Mouse (Mus musculus) urinary bladder, adult 2 months (tissue): Measurements from ENCODE around the gene Cacna1d. TPM values are rescaled to one million over a fixed set of nuclear protein-coding genes. Genes with fewer than 3 reads are reported as not detected.

Experiments
- DNase-seq: peaks from one replicate; pipeline ENCODE4 v3.0.0; 2022; ENCODE audit warnings: low spot score
- polyA plus RNA-seq: library from polyadenylated mRNA; depleted of rRNA; stranded (reverse); fragments of >200 nt; gene quantifications from 2 replicates; pipeline ENCODE4 v1.2.3, GENCODE M21; 2012; rRNA removed

Gene Cacna1d
- polyA plus RNA-seq: 2.7 and 3.4 TPM in 2 replicates

- no peak for DNase-seq
Observed at GRCm38 (mm10) chr14:30491342-30491741, at the start of gene Cacna1d. TSS of gene Cacna1d (minus strand) at chr14:30491455.

- DNase-seq: no peak
Observed at GRCm38 (mm10) chr14:30533780-30534450, 42.7 kb upstream of the Cacna1d start.

- DNase-seq: no peak
Observed at GRCm38 (mm10) chr14:30531896-30532295, 40.6 kb upstream of the Cacna1d start.

- no peak for DNase-seq
Observed at GRCm38 (mm10) chr14:30531431-30531830, 40.2 kb upstream of the Cacna1d start.

GRCm38 (mm10) chr14:30530726-30531269 is 39.5 kb upstream of the Cacna1d start:
- no peak for DNase-seq

DNA sequence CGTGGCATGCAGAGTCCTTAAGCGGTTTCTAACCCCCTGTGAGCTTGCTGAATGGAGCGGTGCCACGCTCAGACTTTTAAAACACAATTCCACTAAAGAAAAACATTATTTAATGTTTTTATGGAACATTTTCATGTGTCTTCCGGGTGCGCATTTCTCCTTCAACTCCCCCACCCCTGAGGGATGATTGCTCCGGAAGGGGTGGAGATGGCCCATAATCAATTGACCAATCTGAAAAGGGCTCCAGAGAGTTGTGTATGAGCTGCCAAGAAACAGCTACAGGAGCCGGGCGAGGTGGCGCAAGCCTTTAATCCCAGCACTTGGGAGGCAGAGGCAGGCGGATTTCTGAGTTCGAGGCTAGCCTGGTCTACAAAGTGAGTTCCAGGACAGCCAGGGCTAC is 38.2 kb upstream of the Cacna1d start:
- no peak for DNase-seq

GRCm38 (mm10) chr14:30528961-30529360 is 37.7 kb upstream of the Cacna1d start:
- no peak for DNase-seq

- no peak for DNase-seq
Observed at GRCm38 (mm10) chr14:30528392-30528791, 37.1 kb upstream of the Cacna1d start.

- DNase-seq: no peak
Observed at GRCm38 (mm10) chr14:30523356-30523755, 32.1 kb upstream of the Cacna1d start.

DNA sequence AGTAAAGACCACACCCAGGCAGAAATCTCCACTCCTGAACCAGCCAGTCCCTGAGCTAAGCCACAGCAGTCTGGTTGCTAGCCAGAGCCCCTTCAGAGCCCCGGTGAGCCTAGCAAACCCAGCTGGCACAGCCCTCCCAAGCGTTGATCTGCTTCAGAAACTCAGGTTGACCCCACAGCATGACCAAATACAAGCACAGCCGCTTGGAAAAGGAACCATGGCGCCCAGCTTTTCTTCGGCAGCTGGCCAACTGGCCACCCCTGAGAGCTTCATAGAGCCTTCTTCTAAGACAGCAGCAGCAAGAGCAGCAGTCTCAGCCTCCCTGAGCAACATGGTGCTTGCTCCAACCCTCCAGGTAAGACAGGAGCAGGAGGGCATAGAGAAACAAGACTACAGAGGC is 28.1 kb upstream of the Cacna1d start:
- DNase-seq: no peak

- DNase-seq: no peak
Observed at GRCm38 (mm10) chr14:30515931-30516723, 24.9 kb upstream of the Cacna1d start.

DNA sequence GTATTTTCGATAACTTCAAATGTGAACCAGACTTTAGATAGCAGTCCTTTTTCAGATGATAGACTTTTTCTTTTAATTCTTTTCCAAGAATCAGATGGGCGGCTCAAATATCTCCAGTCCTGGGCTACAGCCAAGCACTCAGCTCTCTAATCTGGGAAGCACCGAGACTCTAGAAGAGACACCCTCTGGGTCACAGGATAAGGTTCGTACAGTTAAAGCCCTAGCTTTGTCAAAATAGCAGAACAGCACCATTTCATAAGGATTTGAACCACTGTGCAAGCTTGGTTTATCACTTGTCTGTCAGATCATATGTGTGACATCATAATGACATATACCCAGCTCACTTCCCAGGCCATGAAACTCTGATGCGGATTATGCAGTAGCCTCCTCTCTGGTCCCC is 21.6 kb upstream of the Cacna1d start:
- DNase-seq: no peak

DNA sequence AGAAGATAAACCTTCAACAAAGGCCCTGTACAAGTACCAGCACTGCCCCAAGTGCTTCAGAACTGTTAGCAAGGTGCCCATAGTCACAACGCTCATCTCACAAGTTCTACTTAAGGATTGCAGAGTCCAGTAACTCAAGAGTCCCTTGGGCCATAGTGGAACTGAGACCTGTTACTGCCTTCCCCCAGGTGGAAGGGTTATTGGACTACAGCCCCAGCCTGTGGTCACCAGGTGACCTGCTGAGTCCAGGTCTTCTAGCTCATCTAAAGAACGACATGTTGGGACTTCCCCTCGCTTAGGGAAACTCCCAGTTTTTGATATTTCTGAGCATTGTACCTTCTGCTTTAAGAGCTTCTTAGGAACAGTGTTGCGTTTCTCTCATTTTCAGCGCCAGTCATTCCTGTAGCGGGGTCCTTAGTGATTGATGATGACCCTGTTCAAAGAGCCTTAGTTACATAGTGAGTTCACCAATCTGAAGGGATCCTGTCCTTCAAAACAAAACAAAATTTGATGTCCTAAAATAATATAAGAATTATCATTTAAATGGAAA is 19.0 kb upstream of the Cacna1d start:
- DNase-seq: no peak

DNA sequence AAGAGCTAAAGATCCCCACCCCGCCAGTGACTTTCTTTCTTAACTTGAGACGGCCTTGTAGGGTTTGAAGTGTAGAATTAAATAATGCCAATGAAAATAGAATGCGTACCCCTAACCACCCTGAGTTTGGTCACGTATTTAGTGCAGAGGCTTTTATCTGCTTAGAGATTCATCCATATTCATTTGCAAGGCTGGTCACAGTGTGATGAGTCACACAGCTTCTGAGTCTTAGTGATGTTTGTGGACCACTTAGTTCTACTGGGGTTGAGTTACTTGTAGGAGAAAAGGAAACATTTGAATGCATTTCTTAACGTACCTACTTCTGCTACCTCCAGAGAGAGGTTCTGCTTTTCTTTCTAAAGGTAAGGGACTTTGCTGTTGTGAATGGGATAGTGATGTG is 13.7 kb upstream of the Cacna1d start:
- DNase-seq: no peak

GRCm38 (mm10) chr14:30498202-30498601 is 6.9 kb upstream of the Cacna1d start:
- no peak for DNase-seq

DNA sequence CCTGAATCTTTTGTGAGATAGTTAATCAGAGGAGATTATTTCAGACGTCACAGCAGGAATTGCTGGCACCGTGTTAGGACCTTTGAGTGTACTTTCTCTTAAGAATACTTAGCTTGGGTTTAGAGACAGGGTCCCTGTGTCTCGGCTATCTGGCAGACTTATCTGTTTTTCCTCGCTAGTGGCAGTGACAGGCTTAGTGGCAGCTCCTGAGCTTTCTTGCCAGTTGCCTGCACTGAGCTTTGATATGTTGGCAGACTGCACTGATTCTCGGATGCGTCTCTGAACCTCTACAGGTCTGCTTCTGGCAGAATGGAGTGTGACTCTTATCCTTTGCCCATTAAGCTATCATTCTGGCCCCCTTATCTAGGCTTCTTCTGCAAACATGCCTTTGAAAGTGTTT is 3.7 kb upstream of the Cacna1d start:
- DNase-seq: no peak

DNA sequence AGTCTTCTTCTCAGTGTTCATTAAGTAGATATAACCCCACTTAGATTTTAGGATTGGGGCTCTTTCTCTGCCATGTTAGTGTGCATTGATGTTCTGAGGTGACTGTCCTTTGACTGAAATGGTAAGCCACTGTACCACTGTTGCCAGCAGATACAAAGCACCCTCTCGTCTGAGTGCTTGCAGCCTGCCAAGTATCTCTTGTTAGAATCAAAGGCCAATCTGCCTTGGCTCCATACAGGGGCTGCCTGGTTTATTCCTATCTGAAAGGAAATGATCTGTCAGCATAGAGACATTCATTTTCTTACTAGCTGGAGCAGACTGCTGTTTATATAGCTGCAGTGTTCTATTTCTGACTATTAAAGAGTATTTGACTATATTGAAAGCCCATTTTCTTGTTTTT is 2.0 kb upstream of the Cacna1d start:
- no peak for DNase-seq

DNA sequence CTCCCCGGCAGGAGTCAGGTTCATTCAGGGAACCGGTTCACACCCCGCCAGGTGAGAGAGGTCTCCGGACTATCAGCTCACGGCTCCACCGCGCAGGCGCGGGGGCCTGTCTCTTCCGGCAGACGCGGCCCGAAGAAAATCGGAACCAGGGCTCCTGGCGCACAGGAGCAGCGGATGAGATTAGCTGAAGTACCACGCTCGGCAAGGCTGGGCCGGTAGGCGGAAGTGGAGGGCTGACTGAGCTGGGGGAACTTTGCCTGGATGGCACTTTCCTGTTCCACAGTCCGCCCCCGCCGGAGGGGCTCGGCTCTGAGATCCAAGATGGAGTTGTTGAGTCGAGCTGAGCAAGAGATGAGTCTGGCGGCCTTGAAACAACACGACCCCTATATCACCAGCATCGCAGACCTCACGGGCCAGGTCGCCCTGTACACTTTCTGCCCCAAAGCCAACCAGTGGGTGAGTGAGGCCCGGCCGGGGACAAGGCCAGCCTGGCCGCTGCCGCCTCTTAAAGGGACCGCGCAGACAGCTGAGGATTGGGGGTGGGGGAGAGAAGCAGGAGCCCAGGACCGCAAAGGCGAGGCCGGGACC is 11.8 kb downstream of the Cacna1d start, which contains the start of gene Dcp1a:
Gene Dcp1a, plus strand, starts transcription at position 175 of the 588 bp plus-strand sequence.
- peak; percentile 85 for DNase-seq

GRCm38 (mm10) chr14:30474416-30474815 is 16.8 kb downstream of the Cacna1d start:
- no peak for DNase-seq

- no peak for DNase-seq
Observed at GRCm38 (mm10) chr14:30473605-30474004, 17.6 kb downstream of the Cacna1d start.

GRCm38 (mm10) chr14:30463312-30463711 is 27.9 kb downstream of the Cacna1d start:
- no peak for DNase-seq

DNA sequence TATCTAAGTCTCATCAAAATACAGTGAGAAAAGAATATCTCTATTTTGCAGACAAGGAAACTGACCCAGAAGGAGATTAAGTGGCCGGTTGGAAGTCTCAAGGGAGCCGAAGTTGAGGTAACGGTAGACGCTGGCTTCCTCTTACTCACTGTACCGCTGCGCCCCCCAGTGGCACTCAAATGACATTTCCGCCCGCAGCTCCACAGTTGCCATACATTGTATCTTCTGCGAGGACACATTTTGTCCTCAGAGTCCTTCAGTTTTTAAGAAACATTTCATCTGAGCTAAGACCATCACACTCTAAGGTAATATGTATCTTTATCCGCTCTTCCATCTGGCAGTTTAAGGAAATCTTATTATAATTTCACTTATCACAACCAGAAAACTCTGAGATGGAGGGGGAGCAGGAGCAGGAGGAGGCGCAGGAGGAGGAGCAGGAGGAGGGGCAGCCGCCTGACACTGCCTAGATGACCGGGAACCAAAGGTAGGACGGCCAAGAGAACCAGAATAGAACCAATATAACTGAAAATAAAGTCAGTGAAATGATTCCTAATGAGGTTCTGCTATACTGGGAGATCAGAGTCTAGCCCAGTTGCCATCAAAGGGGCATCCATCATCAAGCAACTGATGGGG is 31.2 kb downstream of the Cacna1d start:
- peak; percentile 42 for DNase-seq
